Comparison of ENCODE assay signal across 25 mouse cellular contexts in genomic region chr4:131569156-131569555, GRCm38 (mm10).
DNase-seq lines count a peak whose midpoint lies in the region; ATAC-seq and TF ChIP-seq lines count a peak whose summit lies in the region.
"Had no signal": no experiment of that assay in that cellular context is flagged by ENCODE, and none has a peak within 500 bp of the region (broad histone marks: within the 10 kb centered on the region; RNA-seq: fewer than 3 reads in every experiment).

No protein-coding gene starts in this region.

- H3K36me3 ChIP-seq in hindbrain, postnatal 0 days (ENCODE audit: insufficient read depth, low read length) = no peaks in the 10 kb centered on the region
- H3K36me3 ChIP-seq in hindbrain, embryonic 16.5 days (ENCODE audit: control insufficient read depth, insufficient read depth, low read length) = no peaks in the 10 kb centered on the region
- no peaks in the 10 kb centered on the region for H3K36me3 ChIP-seq in CH12.LX (replicated peaks in 1 of 2; ENCODE audit: control insufficient read depth in 1 of 2, insufficient read depth in 1 of 2, low read length in 1 of 2)
- H3K36me3 ChIP-seq: embryonic facial prominence, embryonic 12.5 days; kidney, embryonic 15.5 days; limb, embryonic 15.5 days; lung, embryonic 15.5 days had no signal

- dilution Hi-C loops in CH12.LX (cut with MboI; ENCODE audit: extremely low pct_ligation_motif_present, extremely low pct_unique_long_range_greater_than_20kb, low sequenced_read_pairs) = no loop called here

- H3K4me2 ChIP-seq in hindbrain, postnatal 0 days (ENCODE audit: low read depth, low read length) = no peak overlapping the region
- no peak overlapping the region for H3K4me2 ChIP-seq in hindbrain, embryonic 16.5 days (ENCODE audit: low read length)
- H3K4me2 ChIP-seq in CH12.LX (ENCODE audit: insufficient read depth, low read depth, poor library complexity, severe bottlenecking) = no peak overlapping the region
- H3K4me2 ChIP-seq: embryonic facial prominence, embryonic 12.5 days; kidney, embryonic 15.5 days; limb, embryonic 15.5 days; lung, embryonic 15.5 days had no signal

- no peak overlapping the region for H3K9ac ChIP-seq in hindbrain, postnatal 0 days (replicated peaks; ENCODE audit: low read length)
- no peak overlapping the region for H3K9ac ChIP-seq in hindbrain, embryonic 16.5 days (ENCODE audit: low read depth, low read length)
- no peak overlapping the region for H3K9ac ChIP-seq in CH12.LX (ENCODE audit: insufficient read depth, low read depth)
- H3K9ac ChIP-seq: embryonic facial prominence, embryonic 12.5 days; kidney, embryonic 15.5 days; limb, embryonic 15.5 days; liver, embryonic 14.5 days; lung, embryonic 15.5 days had no signal

- H3K27ac ChIP-seq in hindbrain, postnatal 0 days = no peak overlapping the region
- H3K27ac ChIP-seq in hindbrain, embryonic 16.5 days (ENCODE audit: low read depth, low read length) = no peak overlapping the region
- H3K27ac ChIP-seq in CH12.LX (ENCODE audit: insufficient read depth, low read depth) = no peak overlapping the region
- H3K27ac ChIP-seq: embryonic facial prominence, embryonic 12.5 days; heart, adult 2 months; kidney, embryonic 15.5 days; layer of hippocampus, adult 2 months; limb, embryonic 15.5 days; liver, embryonic 14.5 days; lung, embryonic 15.5 days; stomach, postnatal 0 days had no signal

- TF ChIP-seq CTCF in hindbrain, postnatal 0 days (IDR thresholded peaks at IDR 0.05; ENCODE audit: low read depth) = no peak
- TF ChIP-seq CTCF in CH12.LX (conservative IDR thresholded peaks at IDR 0.05 in 1 of 2, IDR thresholded peaks at IDR 0.05 in 1 of 2; ENCODE audit: low read depth in 2 of 2, low read length in 2 of 2) = no peak

- no peaks in the 10 kb centered on the region for H3K9me3 ChIP-seq in hindbrain, postnatal 0 days (ENCODE audit: low read length)
- no peaks in the 10 kb centered on the region for H3K9me3 ChIP-seq in hindbrain, embryonic 16.5 days (ENCODE audit: control insufficient read depth, low read length)
- no peaks in the 10 kb centered on the region for H3K9me3 ChIP-seq in CH12.LX (replicated peaks; ENCODE audit: low read length)
- H3K9me3 ChIP-seq: embryonic facial prominence, embryonic 12.5 days; kidney, embryonic 15.5 days; limb, embryonic 15.5 days; lung, embryonic 15.5 days had no signal

- WGBS in hindbrain, postnatal 0 days = 37% methylated on average over 5 of the region's 5 CpGs
- 44% methylated on average over 5 of the region's 5 CpGs for WGBS in hindbrain, embryonic 16.5 days

- H3K27me3 ChIP-seq in hindbrain, postnatal 0 days (ENCODE audit: insufficient read depth, low read length) = no peaks in the 10 kb centered on the region
- no peaks in the 10 kb centered on the region for H3K27me3 ChIP-seq in hindbrain, embryonic 16.5 days (replicated peaks; ENCODE audit: control insufficient read depth, insufficient read depth, low read length)
- H3K27me3 ChIP-seq in CH12.LX (replicated peaks) = peaks cover 81% of the 10 kb centered on the region
- H3K27me3 ChIP-seq: embryonic facial prominence, embryonic 12.5 days; kidney, embryonic 15.5 days; limb, embryonic 15.5 days; lung, embryonic 15.5 days; megakaryocyte, embryonic 14.5 days had no signal

- TF ChIP-seq POLR2A in CH12.LX (IDR thresholded peaks at IDR 0.05; ENCODE audit: low read depth, low read length) = no peak

- no peak for TF ChIP-seq RAD21 in CH12.LX (IDR thresholded peaks at IDR 0.05; ENCODE audit: low read depth, low read length)

- no peak for TF ChIP-seq EP300 in CH12.LX (IDR thresholded peaks at IDR 0.05; ENCODE audit: low read length)

- H3K4me1 ChIP-seq in hindbrain, postnatal 0 days (ENCODE audit: insufficient read depth, low read length) = 0 out of 2 replicates have a peak, but pooled peaks cover 3% of the 10 kb centered on the region
- H3K4me1 ChIP-seq in hindbrain, embryonic 16.5 days (ENCODE audit: control insufficient read depth, insufficient read depth, low read depth, low read length) = peaks cover 3% of the 10 kb centered on the region; the same call in 1 of the 2 replicates
- H3K4me1 ChIP-seq in CH12.LX (ENCODE audit: control insufficient read depth in 1 of 2, insufficient read depth in 2 of 2) = no peaks in the 10 kb centered on the region; a peak in 1 of 4 replicates
- H3K4me1 ChIP-seq: embryonic facial prominence, embryonic 12.5 days; limb, embryonic 15.5 days; lung, embryonic 15.5 days; megakaryocyte, embryonic 14.5 days had no signal

- no peak for ATAC-seq in hindbrain, postnatal 0 days
- no peak for ATAC-seq in hindbrain, embryonic 16.5 days
- ATAC-seq: intestine, postnatal 0 days; midbrain, embryonic 16.5 days had no signal

- DNase-seq in adrenal gland, adult 2 months = peak; percentile 25
- no peak for DNase-seq in adrenal gland, adult 18-20 months (ENCODE audit: low spot score in 2 of 2)
- DNase-seq in hindbrain, postnatal 0 days (ENCODE audit: low spot score) = peak; percentile 54
- DNase-seq in CH12.LX (ENCODE audit: extremely low read depth) = no peak
- peak; percentile 23 for DNase-seq in adrenal gland, postnatal 25 days
- no peak for DNase-seq in layer of hippocampus, postnatal 10 days (ENCODE audit: low spot score in 2 of 2)
- DNase-seq in right cerebral cortex, adult 18-20 months = no peak
- DNase-seq: cerebellum, adult 9-10 months; gastrocnemius, postnatal 36 days; heart, adult 2 months; lung, postnatal 36 days; right cerebral cortex, postnatal 14 days; thymus, adult 2 months; thymus, postnatal 4 days had no signal

- H3K4me3 ChIP-seq in hindbrain, postnatal 0 days (ENCODE audit: low read length) = no peak overlapping the region
- H3K4me3 ChIP-seq in hindbrain, embryonic 16.5 days (ENCODE audit: low read length) = no peak overlapping the region
- no peak overlapping the region for H3K4me3 ChIP-seq in CH12.LX (replicated peaks in 1 of 3; ENCODE audit: low read depth in 2 of 3, low read length in 2 of 3, poor library complexity in 1 of 3)
- H3K4me3 ChIP-seq: embryonic facial prominence, embryonic 12.5 days; heart, adult 2 months; kidney, embryonic 15.5 days; layer of hippocampus, adult 2 months; limb, embryonic 15.5 days; lung, embryonic 15.5 days; megakaryocyte, embryonic 14.5 days had no signal

- no peaks in the 10 kb centered on the region for H3K79me2 ChIP-seq in CH12.LX (replicated peaks; ENCODE audit: control insufficient read depth, extremely low read depth, insufficient read depth, poor library complexity, severe bottlenecking)

- in situ Hi-C loops in CH12.LX (cut with MboI; ENCODE audit: low pct_ligation_motif_present, low pct_unique_long_range_greater_than_20kb, low sequenced_read_pairs) = no loop called here

TF ChIP-seq in CH12.LX, 34 proteins besides CTCF, POLR2A, EP300 and RAD21:
- TF ChIP-seq RCOR1 (conservative IDR thresholded peaks at IDR 0.05; ENCODE audit: low read depth, low read length) (no peak), NELFE (IDR thresholded peaks at IDR 0.05; ENCODE audit: low read depth, low read length) (no peak), USF2 (conservative IDR thresholded peaks at IDR 0.05; ENCODE audit: low read depth, low read length) (no peak), MAX (IDR thresholded peaks at IDR 0.05; ENCODE audit: low read length) (no peak), CHD2 (IDR thresholded peaks at IDR 0.05; ENCODE audit: low read length) (no peak), MAFK (IDR thresholded peaks at IDR 0.05; ENCODE audit: insufficient replicate concordance, low read length) (0 out of 2 replicates have a peak, but pooled peaks have one; percentile 46), SMC3 (IDR thresholded peaks at IDR 0.05; ENCODE audit: low read depth, low read length) (no peak), GABPA (IDR thresholded peaks at IDR 0.05; ENCODE audit: insufficient replicate concordance, low read depth, low read length) (no peak), TBP (conservative IDR thresholded peaks at IDR 0.05; ENCODE audit: low read depth, low read length) (no peak)

Comparison
In these comparisons a context has a peak if more than half of its experiments do, and no peak if none do; other contexts are left out.
1. DNase-seq: peak in adrenal gland, adult 2 months (single experiment), hindbrain, postnatal 0 days (single experiment) and adrenal gland, postnatal 25 days (single experiment); none in adrenal gland, adult 18-20 months (0 of 2), CH12.LX (single experiment), layer of hippocampus, postnatal 10 days (0 of 2) and right cerebral cortex, adult 18-20 months (single experiment).